Mouse (Mus musculus): ENCODE results near the gene Ppp1r15a.

GRCm38 (mm10) chr7:45551512-45551883, 25.4 kb upstream of the Ppp1r15a start:
- TF ChIP-seq CTCF (IDR thresholded peaks at IDR 0.05; ENCODE audit: low read depth), result no peak
- TF ChIP-seq EP300 (optimal IDR thresholded peaks at IDR 0.05), result no peak
